Mouse (Mus musculus): ENCODE measurements around the gene Tpk1. TPM values are rescaled to one million over a fixed set of nuclear protein-coding genes. Genes with fewer than 3 reads are reported as not detected.

Tpk1 gene
- polyA plus RNA-seq, 1 experiment: 2.4 TPM

DNA sequence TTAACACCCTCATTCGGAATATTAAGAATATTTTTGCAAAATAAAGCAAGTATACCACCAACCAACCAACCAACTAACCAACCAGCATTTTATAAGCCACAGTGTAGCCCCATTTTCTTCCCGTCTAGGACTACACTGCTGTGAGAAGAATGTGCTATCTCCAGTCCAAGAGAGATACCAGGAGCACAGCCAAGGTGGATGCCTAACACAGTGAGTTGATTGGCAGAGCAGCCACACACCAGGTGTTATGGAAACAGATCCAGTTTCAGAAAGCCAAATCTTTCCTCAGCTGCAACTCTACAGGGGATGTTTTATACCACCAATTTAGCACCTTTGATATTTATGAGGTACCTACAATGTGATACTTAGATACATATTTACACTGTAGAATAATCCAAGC lies 299.1 kb downstream of the Tpk1 start:
- WGBS: 75% methylated on average over 2 of the region's 2 CpGs
- Histone ChIP-seq H3K27ac (ENCODE audit: control insufficient read depth, insufficient read depth, low read depth, low read length, poor library complexity) (no peak overlapping the region), H3K4me3 (replicated peaks; ENCODE audit: control insufficient read depth, low read depth, low read length) (no peak overlapping the region), H3K4me1 (ENCODE audit: control insufficient read depth, insufficient read depth, low read length) (no peaks in the 10 kb centered on the region)
- TF ChIP-seq POLR2A (IDR thresholded peaks at IDR 0.05; ENCODE audit: borderline replicate concordance, control insufficient read depth, low read depth, low read length) (no peak), CTCF (IDR thresholded peaks at IDR 0.05; ENCODE audit: control insufficient read depth, insufficient read depth, low read length) (no peak)

- H3K4me3 ChIP-seq (replicated peaks; ENCODE audit: control insufficient read depth, low read depth, low read length): no peak overlapping the region
- WGBS: 87% methylated on average over 3 of the region's 3 CpGs
- no peak for TF ChIP-seq CTCF (IDR thresholded peaks at IDR 0.05; ENCODE audit: control insufficient read depth, insufficient read depth, low read length)
- no peak for TF ChIP-seq POLR2A (IDR thresholded peaks at IDR 0.05; ENCODE audit: borderline replicate concordance, control insufficient read depth, low read depth, low read length)
- no peaks in the 10 kb centered on the region for H3K4me1 ChIP-seq (ENCODE audit: control insufficient read depth, insufficient read depth, low read length)
- no peak overlapping the region for H3K27ac ChIP-seq (ENCODE audit: control insufficient read depth, insufficient read depth, low read depth, low read length, poor library complexity)
These were observed 302.2 kb downstream of the Tpk1 start for GRCm38 (mm10) chr6:43363917-43364316.

GRCm38 (mm10) chr6:43363291-43363820 lies 302.7 kb downstream of the Tpk1 start:
- Histone ChIP-seq H3K4me3 (replicated peaks; ENCODE audit: control insufficient read depth, low read depth, low read length) (no peak overlapping the region), H3K27ac (ENCODE audit: control insufficient read depth, insufficient read depth, low read depth, low read length, poor library complexity) (no peak overlapping the region), H3K4me1 (ENCODE audit: control insufficient read depth, insufficient read depth, low read length) (no peaks in the 10 kb centered on the region)
- TF ChIP-seq CTCF (IDR thresholded peaks at IDR 0.05; ENCODE audit: control insufficient read depth, insufficient read depth, low read length) (no peak), POLR2A (IDR thresholded peaks at IDR 0.05; ENCODE audit: borderline replicate concordance, control insufficient read depth, low read depth, low read length) (no peak)
- WGBS: 79% methylated on average over 5 of the region's 5 CpGs

DNA sequence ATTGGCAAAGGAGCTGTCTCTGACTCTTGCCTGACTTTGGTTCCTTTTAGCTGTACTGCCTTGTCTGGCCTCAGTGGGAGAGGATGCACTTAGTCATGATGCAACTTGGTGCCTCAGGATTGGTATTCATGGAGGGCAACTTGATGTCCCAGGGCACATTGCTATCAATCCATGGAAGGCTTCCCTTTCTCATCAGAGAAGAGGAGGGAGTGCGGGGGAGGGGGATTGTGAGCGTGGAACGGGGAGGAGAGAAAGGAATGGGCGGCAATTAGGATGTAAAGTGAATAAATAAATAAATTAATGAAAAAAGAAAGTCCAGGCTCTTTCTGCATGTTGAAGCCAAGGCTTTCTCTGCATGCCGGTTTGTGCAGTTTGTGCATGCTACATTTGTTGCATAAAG lies 304.8 kb downstream of the Tpk1 start:
- 89% methylated on average over 5 of the region's 5 CpGs for WGBS
- H3K4me1 ChIP-seq (ENCODE audit: control insufficient read depth, insufficient read depth, low read length): no peaks in the 10 kb centered on the region
- no peak overlapping the region for H3K27ac ChIP-seq (ENCODE audit: control insufficient read depth, insufficient read depth, low read depth, low read length, poor library complexity)
- TF ChIP-seq POLR2A (IDR thresholded peaks at IDR 0.05; ENCODE audit: borderline replicate concordance, control insufficient read depth, low read depth, low read length) (no peak), CTCF (IDR thresholded peaks at IDR 0.05; ENCODE audit: control insufficient read depth, insufficient read depth, low read length) (no peak)
- H3K4me3 ChIP-seq (replicated peaks; ENCODE audit: control insufficient read depth, low read depth, low read length): no peak overlapping the region

GRCm38 (mm10) chr6:43360214-43360613 lies 305.9 kb downstream of the Tpk1 start:
- TF ChIP-seq CTCF (IDR thresholded peaks at IDR 0.05; ENCODE audit: control insufficient read depth, insufficient read depth, low read length): no peak
- no peak for TF ChIP-seq POLR2A (IDR thresholded peaks at IDR 0.05; ENCODE audit: borderline replicate concordance, control insufficient read depth, low read depth, low read length)
- Histone ChIP-seq H3K4me1 (ENCODE audit: control insufficient read depth, insufficient read depth, low read length) (no peaks in the 10 kb centered on the region; the same call in 1 of the 2 replicates), H3K4me3 (replicated peaks; ENCODE audit: control insufficient read depth, low read depth, low read length) (no peak overlapping the region), H3K27ac (ENCODE audit: control insufficient read depth, insufficient read depth, low read depth, low read length, poor library complexity) (no peak overlapping the region)
- 88% methylated on average over 3 of the region's 3 CpGs for WGBS

DNA sequence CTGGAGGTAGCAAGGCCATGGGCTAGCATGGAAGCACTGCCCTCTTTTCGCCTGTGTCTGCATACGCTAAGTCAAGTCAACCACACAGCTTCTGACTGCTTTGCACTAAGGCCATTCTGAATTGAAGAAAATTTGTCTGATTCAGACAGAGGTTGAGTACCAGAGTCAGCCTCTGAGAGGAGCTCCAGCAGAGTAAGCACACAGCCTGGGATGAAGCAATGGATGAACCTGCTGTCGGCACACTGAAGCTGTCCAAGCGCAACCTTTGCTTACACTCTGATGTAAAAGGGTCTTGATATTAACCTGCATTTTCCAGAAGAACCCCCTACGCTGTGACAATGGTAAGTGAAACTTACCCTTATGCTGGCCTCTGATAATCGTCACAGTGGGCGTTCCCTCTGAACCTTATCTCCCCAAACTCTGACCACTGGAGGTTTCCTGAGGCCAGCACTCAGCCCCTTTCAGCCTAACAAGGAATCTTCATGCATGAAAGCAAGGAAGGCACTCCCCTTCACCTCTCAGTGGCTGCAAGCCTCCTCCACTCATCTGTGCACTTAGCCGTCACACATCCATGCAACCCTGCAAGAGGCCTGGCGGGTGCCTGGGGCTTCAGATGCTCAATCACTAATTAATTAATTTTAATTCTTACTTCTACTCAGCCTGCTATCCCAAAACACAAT lies 311.4 kb downstream of the Tpk1 start:
- 72% methylated on average over 9 of the region's 9 CpGs for WGBS
- Histone ChIP-seq H3K27ac (ENCODE audit: control insufficient read depth, insufficient read depth, low read depth, low read length, poor library complexity) (no peak overlapping the region), H3K4me3 (replicated peaks; ENCODE audit: control insufficient read depth, low read depth, low read length) (no peak overlapping the region), H3K4me1 (ENCODE audit: control insufficient read depth, insufficient read depth, low read length) (no peaks in the 10 kb centered on the region; the same call in 1 of the 2 replicates)
- no peak for TF ChIP-seq CTCF (IDR thresholded peaks at IDR 0.05; ENCODE audit: control insufficient read depth, insufficient read depth, low read length)

- Histone ChIP-seq H3K27ac (ENCODE audit: control insufficient read depth, insufficient read depth, low read depth, low read length, poor library complexity) (no peak overlapping the region), H3K4me1 (ENCODE audit: control insufficient read depth, insufficient read depth, low read length) (no peaks in the 10 kb centered on the region; the same call in 1 of the 2 replicates), H3K4me3 (replicated peaks; ENCODE audit: control insufficient read depth, low read depth, low read length) (no peak overlapping the region)
- TF ChIP-seq POLR2A (IDR thresholded peaks at IDR 0.05; ENCODE audit: borderline replicate concordance, control insufficient read depth, low read depth, low read length): no peak
- TF ChIP-seq CTCF (IDR thresholded peaks at IDR 0.05; ENCODE audit: control insufficient read depth, insufficient read depth, low read length): no peak
- 82% methylated on average over 4 of the region's 4 CpGs for WGBS
These were observed 312.6 kb downstream of the Tpk1 start for GRCm38 (mm10) chr6:43353446-43353845.

DNA sequence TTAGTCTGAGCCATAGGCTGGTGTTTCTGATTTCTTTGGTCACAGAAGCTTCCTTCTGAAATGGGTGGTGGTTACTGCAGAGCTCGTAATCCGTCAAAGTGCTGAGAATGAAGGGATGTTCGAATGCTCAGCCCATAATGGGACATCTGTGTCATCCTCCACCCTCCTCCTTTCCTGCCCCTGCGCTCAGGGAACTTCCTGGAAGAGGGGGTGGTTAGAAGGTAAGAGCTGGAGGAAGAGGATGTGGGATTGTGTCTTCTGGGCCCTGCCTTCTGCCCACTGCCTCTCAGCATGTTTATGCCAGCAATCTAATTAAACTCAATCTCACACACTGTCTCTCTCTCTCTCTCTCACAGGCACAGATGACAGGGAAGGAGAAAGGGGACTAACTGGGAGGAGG lies 317.0 kb downstream of the Tpk1 start:
- Histone ChIP-seq H3K27ac (ENCODE audit: control insufficient read depth, insufficient read depth, low read depth, low read length, poor library complexity) (no peak overlapping the region), H3K4me1 (ENCODE audit: control insufficient read depth, insufficient read depth, low read length) (no peaks in the 10 kb centered on the region), H3K4me3 (replicated peaks; ENCODE audit: control insufficient read depth, low read depth, low read length) (no peak overlapping the region)
- WGBS: 54% methylated on average over 4 of the region's 4 CpGs
- TF ChIP-seq CTCF (IDR thresholded peaks at IDR 0.05; ENCODE audit: control insufficient read depth, insufficient read depth, low read length): no peak
- no peak for TF ChIP-seq POLR2A (IDR thresholded peaks at IDR 0.05; ENCODE audit: borderline replicate concordance, control insufficient read depth, low read depth, low read length)
